Mouse (Mus musculus): ENCODE measurements around the gene Casc1.
"Not testable (repeated sequence)": the region's sequence is repeated elsewhere in the genome, so short reads cannot be mapped to it uniquely, and the experiment has no call there.

Casc1 gene

GRCm38 (mm10) chr6:145136831-145137230 lies 74.0 kb downstream of the Casc1 start:
- DNase-seq (ENCODE audit: low spot score in 2 of 2): no peak

DNA sequence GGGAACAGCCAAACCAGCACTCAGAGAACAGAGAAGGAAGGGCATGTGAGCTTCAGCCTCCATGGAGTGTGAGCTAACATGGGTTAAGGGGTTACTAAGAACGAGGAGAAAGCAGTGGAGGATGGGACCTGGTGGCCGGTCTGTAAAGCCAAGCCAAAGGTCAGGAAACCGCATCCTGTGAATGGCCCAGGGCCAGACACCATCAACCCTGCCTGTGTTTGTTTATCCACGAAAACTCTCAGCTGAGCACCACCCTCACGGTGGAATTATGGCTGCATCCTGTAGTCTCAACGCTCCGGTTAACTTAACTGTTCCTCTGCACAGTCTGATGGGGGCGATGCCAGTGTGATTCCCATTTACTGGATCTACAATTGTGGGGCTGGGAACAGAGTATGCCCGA lies 75.0 kb downstream of the Casc1 start:
- no peak for DNase-seq (ENCODE audit: low spot score in 2 of 2)

- DNase-seq (ENCODE audit: low spot score in 2 of 2): no peak
These were observed 75.5 kb downstream of the Casc1 start for GRCm38 (mm10) chr6:145135295-145135694.

- DNase-seq (ENCODE audit: low spot score in 2 of 2): not testable (repeated sequence)
These were observed 77.8 kb downstream of the Casc1 start for GRCm38 (mm10) chr6:145132969-145133368.

DNA sequence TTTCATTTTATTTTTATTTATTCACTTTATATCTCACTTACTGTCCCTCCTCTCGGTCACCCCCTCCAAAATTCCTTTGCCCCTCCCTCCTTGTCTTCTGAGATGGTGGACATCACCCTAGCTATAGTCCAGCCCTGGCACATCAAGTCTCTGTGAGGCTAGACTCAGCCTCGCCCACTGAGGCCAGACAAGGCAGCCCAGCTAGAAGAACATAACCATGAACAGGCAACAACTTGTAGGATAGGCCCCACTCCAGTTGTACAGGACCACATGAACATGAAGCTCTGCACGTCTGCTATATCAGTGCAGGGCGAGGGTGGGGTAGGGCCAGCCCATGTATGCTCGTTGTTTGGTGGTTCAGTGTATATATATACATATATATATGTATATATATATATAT lies 78.8 kb downstream of the Casc1 start:
- no peak for DNase-seq (ENCODE audit: low spot score in 2 of 2)

- DNase-seq (ENCODE audit: low spot score in 2 of 2): no peak
These were observed 81.2 kb downstream of the Casc1 start for GRCm38 (mm10) chr6:145129563-145129962.

DNA sequence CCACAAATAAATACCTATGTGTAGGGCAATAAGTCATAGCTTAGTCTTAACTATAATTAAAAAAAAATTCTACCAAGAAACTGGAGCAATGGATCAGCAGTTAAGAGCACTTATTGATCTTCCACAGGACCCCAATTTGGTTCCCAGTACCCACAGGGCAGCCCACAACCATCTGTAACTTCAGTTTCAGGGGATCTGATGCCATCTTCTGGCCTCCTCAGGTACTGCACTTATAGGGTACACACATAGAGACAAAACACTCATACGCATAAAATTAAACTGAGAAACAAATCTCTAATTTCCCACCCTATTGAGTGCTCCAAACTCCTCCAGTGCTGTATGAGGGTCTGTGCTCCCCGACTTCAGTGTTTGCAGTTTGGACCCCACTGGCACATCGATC lies 83.2 kb downstream of the Casc1 start:
- DNase-seq (ENCODE audit: low spot score in 2 of 2): no peak

DNA sequence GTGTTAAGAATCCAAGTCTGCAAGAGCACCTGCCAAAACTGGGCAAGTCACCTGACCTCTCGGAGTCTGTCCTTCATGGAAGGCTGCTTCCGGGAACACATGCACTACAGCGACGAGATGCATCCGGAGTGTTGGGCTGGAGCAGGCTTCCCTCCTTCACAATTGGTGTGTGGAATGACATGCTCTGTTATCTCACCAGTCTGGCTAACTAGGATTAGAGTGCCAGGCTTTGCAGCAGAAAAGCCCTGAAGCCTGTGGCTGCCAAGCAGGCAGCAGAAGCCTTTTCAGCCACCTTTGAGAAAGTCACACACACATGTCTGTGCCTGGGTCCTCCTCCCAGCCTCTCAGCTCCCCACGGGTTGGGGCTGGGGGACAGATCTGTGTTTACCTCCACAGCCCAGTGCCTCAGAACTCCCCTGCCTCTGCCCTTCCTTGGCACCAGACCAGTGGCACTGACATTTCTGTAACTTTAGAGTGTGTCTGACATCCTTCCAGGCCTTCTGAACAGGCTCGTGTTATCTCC lies 85.2 kb downstream of the Casc1 start:
- DNase-seq (ENCODE audit: low spot score in 2 of 2): no peak
